Mouse (Mus musculus) liver, embryonic 14.5 days (tissue): ENCODE data around the gene Fads1.
"Not testable (repeated sequence)": the region's sequence is repeated elsewhere in the genome, so short reads cannot be mapped to it uniquely, and the experiment has no call there.

Experiments used
- CTCF ChIP-seq: IDR thresholded peaks from 2 replicates; pipeline ENCODE4 v1.5.1; 2016; ENCODE audit warnings: antibody characterized with exemption, low read depth, control low read depth
- EP300 ChIP-seq: IDR thresholded peaks from 2 replicates; pipeline ENCODE4 v1.6.1; 2016; ENCODE audit warnings: antibody characterized with exemption, low read depth

GRCm38 (mm10) chr19:10169692-10170330, 12.9 kb upstream of the Fads1 start:
- not testable (repeated sequence) for TF ChIP-seq CTCF, EP300
